Mouse (Mus musculus): Measurements from ENCODE around the gene Oxct1. TPM values are rescaled to one million over a fixed set of nuclear protein-coding genes. Genes with fewer than 3 reads are reported as not detected.

Gene Oxct1
- polyA plus RNA-seq, 1 experiment from 2014 or later: 196 TPM

- Histone ChIP-seq H3K9me3 (ENCODE audit: control insufficient read depth, low read length) (no peaks in the 10 kb centered on the region), H3K4me1 (replicated peaks; ENCODE audit: control insufficient read depth, insufficient read depth, low read length) (no peaks in the 10 kb centered on the region), H3K27me3 (ENCODE audit: control insufficient read depth, insufficient read depth, low read length) (no peaks in the 10 kb centered on the region), H3K36me3 (ENCODE audit: control insufficient read depth, insufficient read depth, low read length) (no peaks in the 10 kb centered on the region), H3K27ac (ENCODE audit: low read depth, low read length) (no peak overlapping the region), H3K4me2 (replicated peaks; ENCODE audit: low read depth, low read length) (no peak overlapping the region), H3K4me3 (ENCODE audit: low read depth, low read length) (no peak overlapping the region), H3K9ac (ENCODE audit: low read depth, low read length) (no peak overlapping the region)
- DNase-seq (ENCODE audit: low spot score): peak; percentile 16
- peak; percentile 76; the same call in 1 of the 2 replicates for ATAC-seq (ENCODE audit: low FRiP score)
- 30% methylated on average over 5 of the region's 5 CpGs for WGBS
Measured at GRCm38 (mm10) chr15:4056627-4057026, 30.4 kb downstream of the Oxct1 start.

GRCm38 (mm10) chr15:4063574-4063973 is 37.4 kb downstream of the Oxct1 start:
- Histone ChIP-seq H3K9ac (ENCODE audit: low read depth, low read length) (no peak overlapping the region), H3K4me1 (replicated peaks; ENCODE audit: control insufficient read depth, insufficient read depth, low read length) (no peaks in the 10 kb centered on the region), H3K4me2 (replicated peaks; ENCODE audit: low read depth, low read length) (no peak overlapping the region), H3K27ac (ENCODE audit: low read depth, low read length) (no peak overlapping the region), H3K9me3 (ENCODE audit: control insufficient read depth, low read length) (no peaks in the 10 kb centered on the region), H3K4me3 (ENCODE audit: low read depth, low read length) (no peak overlapping the region), H3K27me3 (ENCODE audit: control insufficient read depth, insufficient read depth, low read length) (no peaks in the 10 kb centered on the region), H3K36me3 (ENCODE audit: control insufficient read depth, insufficient read depth, low read length) (no peaks in the 10 kb centered on the region)
- WGBS: 95% methylated on average over 5 of the region's 5 CpGs
- ATAC-seq (ENCODE audit: low FRiP score): no peak
- DNase-seq (ENCODE audit: low spot score): no peak

- no peak overlapping the region for H3K4me3 ChIP-seq (ENCODE audit: low read depth, low read length)
- no peak for ATAC-seq (ENCODE audit: low FRiP score)
- no peaks in the 10 kb centered on the region for H3K9me3 ChIP-seq (ENCODE audit: control insufficient read depth, low read length)
- DNase-seq (ENCODE audit: low spot score): no peak
- no peaks in the 10 kb centered on the region for H3K27me3 ChIP-seq (ENCODE audit: control insufficient read depth, insufficient read depth, low read length)
- H3K9ac ChIP-seq (ENCODE audit: low read depth, low read length): no peak overlapping the region
- no peak overlapping the region for H3K4me2 ChIP-seq (replicated peaks; ENCODE audit: low read depth, low read length)
- 86% methylated on average over 7 of the region's 7 CpGs for WGBS
- no peaks in the 10 kb centered on the region for H3K4me1 ChIP-seq (replicated peaks; ENCODE audit: control insufficient read depth, insufficient read depth, low read length)
- H3K27ac ChIP-seq (ENCODE audit: low read depth, low read length): no peak overlapping the region
- H3K36me3 ChIP-seq (ENCODE audit: control insufficient read depth, insufficient read depth, low read length): no peaks in the 10 kb centered on the region
Measured at GRCm38 (mm10) chr15:4064013-4064412, 37.8 kb downstream of the Oxct1 start.

- Histone ChIP-seq H3K27me3 (ENCODE audit: control insufficient read depth, insufficient read depth, low read length) (no peaks in the 10 kb centered on the region), H3K36me3 (ENCODE audit: control insufficient read depth, insufficient read depth, low read length) (no peaks in the 10 kb centered on the region), H3K4me3 (ENCODE audit: low read depth, low read length) (no peak overlapping the region), H3K4me1 (replicated peaks; ENCODE audit: control insufficient read depth, insufficient read depth, low read length) (no peaks in the 10 kb centered on the region), H3K4me2 (replicated peaks; ENCODE audit: low read depth, low read length) (no peak overlapping the region), H3K27ac (ENCODE audit: low read depth, low read length) (no peak overlapping the region), H3K9ac (ENCODE audit: low read depth, low read length) (no peak overlapping the region), H3K9me3 (ENCODE audit: control insufficient read depth, low read length) (no peaks in the 10 kb centered on the region)
- ATAC-seq (ENCODE audit: low FRiP score) (no peak), DNase-seq (ENCODE audit: low spot score) (no peak)
- 95% methylated on average over 5 of the region's 5 CpGs for WGBS
Measured at GRCm38 (mm10) chr15:4064694-4065093, 38.5 kb downstream of the Oxct1 start.

- Histone ChIP-seq H3K27me3 (ENCODE audit: control insufficient read depth, insufficient read depth, low read length) (no peaks in the 10 kb centered on the region), H3K27ac (ENCODE audit: low read depth, low read length) (no peak overlapping the region), H3K4me1 (replicated peaks; ENCODE audit: control insufficient read depth, insufficient read depth, low read length) (no peaks in the 10 kb centered on the region), H3K9me3 (ENCODE audit: control insufficient read depth, low read length) (no peaks in the 10 kb centered on the region), H3K9ac (ENCODE audit: low read depth, low read length) (no peak overlapping the region), H3K36me3 (ENCODE audit: control insufficient read depth, insufficient read depth, low read length) (no peaks in the 10 kb centered on the region), H3K4me2 (replicated peaks; ENCODE audit: low read depth, low read length) (no peak overlapping the region), H3K4me3 (ENCODE audit: low read depth, low read length) (no peak overlapping the region)
- 80% methylated on average over 5 of the region's 5 CpGs for WGBS
- ATAC-seq (ENCODE audit: low FRiP score) (no peak), DNase-seq (ENCODE audit: low spot score) (no peak)
Measured at GRCm38 (mm10) chr15:4067273-4067990, 41.2 kb downstream of the Oxct1 start.

GRCm38 (mm10) chr15:4077978-4078377 is 51.8 kb downstream of the Oxct1 start:
- H3K27me3 ChIP-seq (ENCODE audit: control insufficient read depth, insufficient read depth, low read length): no peaks in the 10 kb centered on the region
- H3K4me3 ChIP-seq (ENCODE audit: low read depth, low read length): no peak overlapping the region
- no peaks in the 10 kb centered on the region for H3K9me3 ChIP-seq (ENCODE audit: control insufficient read depth, low read length)
- no peak overlapping the region for H3K4me2 ChIP-seq (replicated peaks; ENCODE audit: low read depth, low read length)
- 95% methylated on average over 4 of the region's 4 CpGs for WGBS
- no peaks in the 10 kb centered on the region for H3K4me1 ChIP-seq (replicated peaks; ENCODE audit: control insufficient read depth, insufficient read depth, low read length)
- no peak overlapping the region for H3K27ac ChIP-seq (ENCODE audit: low read depth, low read length)
- ATAC-seq (ENCODE audit: low FRiP score): no peak
- DNase-seq (ENCODE audit: low spot score): no peak
- no peaks in the 10 kb centered on the region for H3K36me3 ChIP-seq (ENCODE audit: control insufficient read depth, insufficient read depth, low read length)
- no peak overlapping the region for H3K9ac ChIP-seq (ENCODE audit: low read depth, low read length)

- no peak for ATAC-seq (ENCODE audit: low FRiP score)
- WGBS: 94% methylated on average over 5 of the region's 5 CpGs
- H3K27me3 ChIP-seq (ENCODE audit: control insufficient read depth, insufficient read depth, low read length): no peaks in the 10 kb centered on the region
Measured at GRCm38 (mm10) chr15:4078785-4079184, 52.6 kb downstream of the Oxct1 start.

GRCm38 (mm10) chr15:4079425-4080189 is 53.4 kb downstream of the Oxct1 start:
- Histone ChIP-seq H3K9ac (ENCODE audit: low read depth, low read length) (no peak overlapping the region), H3K4me3 (ENCODE audit: low read depth, low read length) (no peak overlapping the region), H3K27ac (ENCODE audit: low read depth, low read length) (no peak overlapping the region), H3K4me1 (replicated peaks; ENCODE audit: control insufficient read depth, insufficient read depth, low read length) (no peaks in the 10 kb centered on the region), H3K36me3 (ENCODE audit: control insufficient read depth, insufficient read depth, low read length) (no peaks in the 10 kb centered on the region), H3K27me3 (ENCODE audit: control insufficient read depth, insufficient read depth, low read length) (no peaks in the 10 kb centered on the region), H3K9me3 (ENCODE audit: control insufficient read depth, low read length) (no peaks in the 10 kb centered on the region), H3K4me2 (replicated peaks; ENCODE audit: low read depth, low read length) (no peak overlapping the region)
- 95% methylated on average over 13 of the region's 13 CpGs for WGBS
- no peak for DNase-seq (ENCODE audit: low spot score)
- ATAC-seq (ENCODE audit: low FRiP score): no peak

More at GRCm38 (mm10) chr15:4078785-4079184, 52.6 kb downstream of the Oxct1 start:
- no peak overlapping the region for H3K9ac ChIP-seq (ENCODE audit: low read depth, low read length)
- no peak overlapping the region for H3K4me2 ChIP-seq (replicated peaks; ENCODE audit: low read depth, low read length)
- no peak overlapping the region for H3K4me3 ChIP-seq (ENCODE audit: low read depth, low read length)
- no peak for DNase-seq (ENCODE audit: low spot score)
- no peaks in the 10 kb centered on the region for H3K9me3 ChIP-seq (ENCODE audit: control insufficient read depth, low read length)
- H3K4me1 ChIP-seq (replicated peaks; ENCODE audit: control insufficient read depth, insufficient read depth, low read length): no peaks in the 10 kb centered on the region
- no peak overlapping the region for H3K27ac ChIP-seq (ENCODE audit: low read depth, low read length)
- no peaks in the 10 kb centered on the region for H3K36me3 ChIP-seq (ENCODE audit: control insufficient read depth, insufficient read depth, low read length)
